Mouse (Mus musculus) adrenal gland, postnatal 10 days (tissue): Measurements from ENCODE around the gene Olfr1426. TPM values are rescaled to one million over a fixed set of nuclear protein-coding genes. Genes with fewer than 3 reads are reported as not detected.
"Not testable (repeated sequence)": the region's sequence is repeated elsewhere in the genome, so short reads cannot be mapped to it uniquely, and the experiment has no call there.

Experiments used
- DNase-seq: peaks from one replicate; pipeline ENCODE4 v3.0.0; 2021; ENCODE audit warnings: mixed read lengths
- long read RNA-seq, 2 experiments: library from polyadenylated mRNA; stranded (forward); transcript quantifications; one replicate each; pipeline ENCODE4 v2.0.0; 2021
- total RNA-seq, 2 experiments: library from RNA; stranded (reverse); gene quantifications; 2 replicates each; pipeline ENCODE4 v1.2.3; 2021

Gene Olfr1426
- not detected for total RNA-seq
- long read RNA-seq, experiment 1 = 0 reads
- long read RNA-seq, experiment 2 = 0 reads

DNA sequence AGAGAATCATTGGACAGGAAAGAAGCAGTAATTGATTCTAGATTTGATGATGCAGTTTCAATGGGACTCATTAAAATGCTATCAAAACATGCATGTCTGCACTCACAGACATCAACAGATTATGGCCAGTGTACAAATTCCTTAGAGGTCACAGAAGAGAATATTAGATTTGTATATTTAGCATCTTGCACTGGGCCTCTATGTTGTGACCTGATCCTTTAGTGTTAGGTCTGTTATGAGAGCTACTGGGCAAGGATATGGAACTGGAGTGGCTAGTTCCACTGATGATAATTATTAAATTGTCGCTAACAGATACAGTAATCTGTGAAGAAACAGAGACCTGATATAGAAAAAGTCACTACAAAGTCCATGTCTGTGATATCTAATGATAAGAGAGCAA lies at the start of gene Olfr1426:
TSS of gene Olfr1426 (minus strand) at position 101 of the 400 bp plus-strand sequence.
- DNase-seq = no peak

DNA sequence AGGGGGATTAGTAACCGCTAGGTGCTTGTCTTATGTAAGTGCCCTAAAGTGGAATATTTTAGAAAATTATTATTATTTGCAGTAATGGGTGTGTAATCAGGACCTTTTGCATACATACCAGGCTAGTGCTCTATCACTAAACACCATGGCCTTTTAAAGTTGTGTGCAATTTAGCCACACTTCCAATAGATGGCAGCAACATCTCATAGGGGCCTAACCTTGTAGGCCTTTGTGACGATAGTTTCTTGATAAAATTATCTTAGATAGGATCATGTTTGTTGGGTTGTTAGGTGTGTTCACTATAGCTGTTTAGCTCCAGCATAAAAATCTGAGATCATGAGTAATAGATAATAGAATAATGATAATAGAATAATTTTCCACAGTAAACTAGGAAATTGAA lies 42.5 kb upstream of the Olfr1426 start:
- DNase-seq = peak; percentile 27

DNA sequence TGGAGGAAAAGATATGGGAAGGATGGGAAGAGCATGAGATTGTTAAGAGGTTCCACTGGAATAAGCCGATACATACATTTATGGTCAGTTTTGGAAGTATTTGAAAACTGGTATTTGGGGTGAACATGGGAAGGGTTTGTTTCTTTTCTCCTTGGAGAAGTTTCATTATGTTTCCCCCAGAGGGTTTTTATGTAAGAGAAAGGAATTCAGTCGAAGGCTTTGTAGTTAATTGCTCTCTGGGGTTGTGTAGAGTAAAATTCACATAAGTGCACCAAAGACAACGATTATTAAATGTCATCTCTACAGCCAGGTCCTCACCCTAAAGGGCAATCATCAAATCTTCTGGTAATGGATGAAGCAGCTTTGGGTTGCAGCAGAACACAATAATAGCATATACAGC lies 31.3 kb upstream of the Olfr1426 start, which contains the start of gene Olfr76:
TSS of gene Olfr76 (minus strand) at position 101 of the 400 bp plus-strand sequence.
- DNase-seq = no peak

DNA sequence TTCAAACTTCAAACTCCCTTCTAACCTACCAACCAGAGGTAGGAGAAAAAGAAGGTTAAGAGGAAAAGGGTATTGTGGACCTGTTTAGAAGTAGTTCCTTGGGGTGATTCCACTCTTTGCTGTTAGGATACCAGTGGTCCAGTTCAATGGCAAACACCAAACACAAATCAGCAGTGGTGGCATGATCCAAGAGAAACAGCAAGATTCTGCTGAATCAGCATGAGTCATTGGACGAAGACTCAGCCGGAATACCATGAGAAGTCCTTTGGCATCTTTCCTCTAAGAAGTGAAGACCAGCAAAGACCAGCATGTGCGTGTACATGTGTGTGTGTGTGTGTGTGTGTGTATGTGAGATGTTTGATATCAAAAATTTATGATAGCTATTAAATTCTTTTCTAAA lies 24.7 kb upstream of the Olfr1426 start:
- DNase-seq = no peak

DNA sequence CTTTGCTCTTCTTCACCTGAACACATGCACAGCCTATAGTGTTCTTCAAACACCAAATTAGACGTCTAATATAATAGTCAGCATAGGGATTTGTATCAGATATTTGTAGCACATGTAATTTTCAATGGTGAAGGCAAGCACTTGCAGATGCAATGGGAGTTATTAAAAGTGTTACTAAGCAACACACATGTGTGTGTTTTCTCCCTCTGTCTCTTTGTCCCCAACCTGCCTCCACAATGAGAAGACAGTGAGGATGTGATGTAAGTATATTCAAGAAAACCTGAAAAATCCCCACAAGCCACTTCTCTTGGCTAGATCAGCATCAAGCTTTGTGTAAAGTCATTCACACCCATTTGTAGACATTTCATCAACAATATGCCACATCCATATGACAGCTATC lies 24.0 kb upstream of the Olfr1426 start, which contains the start of gene Olfr1428:
TSS of gene Olfr1428 (minus strand) at position 101 of the 400 bp plus-strand sequence.
- DNase-seq = no peak

DNA sequence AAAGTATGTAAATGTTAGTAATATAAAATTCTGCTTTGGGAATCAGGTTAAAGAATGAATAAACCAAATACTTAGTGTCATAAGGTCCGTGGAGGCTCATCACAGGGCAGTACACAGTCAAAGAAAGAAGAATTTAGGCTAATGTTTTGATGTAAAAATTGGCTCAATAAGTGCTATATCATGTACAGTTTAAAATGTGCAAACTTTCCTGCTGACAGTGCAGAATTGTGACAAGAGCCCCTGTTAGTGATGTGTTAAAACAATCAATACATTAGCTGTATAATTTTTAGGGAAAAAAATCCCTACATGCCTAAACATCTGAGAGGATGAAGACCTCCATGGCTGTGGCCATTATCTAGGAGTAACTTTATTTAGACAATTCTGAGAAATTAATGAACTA lies 22.0 kb upstream of the Olfr1426 start:
- DNase-seq = no peak

DNA sequence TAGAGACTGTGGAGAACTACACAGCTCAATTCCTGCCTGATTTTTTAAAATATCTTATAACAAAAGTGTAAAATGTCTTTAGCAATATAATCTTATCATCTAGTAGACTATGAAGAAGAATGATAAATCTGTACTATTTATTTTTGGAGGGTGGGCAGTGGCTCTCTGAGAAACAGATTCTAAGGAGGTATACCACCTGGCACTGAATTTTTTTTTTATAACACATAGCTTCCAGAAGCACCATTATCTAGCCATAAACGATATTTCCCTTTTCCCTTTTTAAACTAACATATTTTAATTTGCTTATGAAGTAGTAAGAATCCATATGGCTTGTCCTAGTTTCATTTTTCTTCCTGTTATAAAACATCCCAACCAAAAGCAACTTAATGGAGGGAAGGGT lies 12.7 kb upstream of the Olfr1426 start:
- DNase-seq = no peak

DNA sequence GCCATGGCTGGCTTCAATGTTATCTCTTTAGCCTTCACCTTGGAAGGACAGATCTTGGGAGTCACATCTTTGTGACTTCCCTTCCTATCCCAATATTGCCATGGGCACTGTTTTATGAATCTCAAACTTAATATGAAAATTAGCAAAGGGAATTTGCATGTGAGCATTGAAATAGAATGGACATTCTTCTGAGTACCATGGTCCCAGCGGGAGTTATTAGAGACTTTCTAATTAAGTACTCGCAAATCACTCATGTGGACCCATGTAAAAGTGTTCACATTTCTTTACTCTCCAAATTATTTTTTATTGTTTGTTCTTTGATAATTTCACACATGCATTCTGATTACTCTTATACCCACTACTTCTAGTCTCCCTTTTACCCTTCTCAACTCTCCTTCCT lies 11.4 kb upstream of the Olfr1426 start, which contains the start of gene Olfr1427:
TSS of gene Olfr1427 (minus strand) at position 101 of the 400 bp plus-strand sequence.
- DNase-seq = no peak

DNA sequence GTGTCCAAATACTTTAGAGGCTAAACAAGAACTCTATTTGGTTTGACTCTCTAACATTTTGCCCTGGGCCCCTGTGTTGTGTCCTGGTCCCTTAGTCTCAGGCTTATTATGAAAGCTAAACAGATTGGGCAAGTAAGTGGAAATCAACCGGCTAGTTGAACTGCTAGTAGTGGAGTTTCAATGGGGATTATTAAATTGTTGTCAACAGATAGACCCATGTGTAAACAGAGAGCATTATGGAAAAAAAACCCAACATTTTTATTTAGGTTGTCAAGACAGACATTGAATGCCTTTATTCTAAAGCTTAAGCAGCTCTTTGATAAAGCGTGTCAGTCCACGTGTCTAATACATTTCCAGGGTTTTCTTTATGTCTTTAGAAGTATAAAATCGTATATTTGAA lies 14.2 kb downstream of the Olfr1426 start, which contains the start of gene Olfr1425:
TSS of gene Olfr1425 (minus strand) at position 101 of the 400 bp plus-strand sequence.
- DNase-seq = not testable (repeated sequence)

DNA sequence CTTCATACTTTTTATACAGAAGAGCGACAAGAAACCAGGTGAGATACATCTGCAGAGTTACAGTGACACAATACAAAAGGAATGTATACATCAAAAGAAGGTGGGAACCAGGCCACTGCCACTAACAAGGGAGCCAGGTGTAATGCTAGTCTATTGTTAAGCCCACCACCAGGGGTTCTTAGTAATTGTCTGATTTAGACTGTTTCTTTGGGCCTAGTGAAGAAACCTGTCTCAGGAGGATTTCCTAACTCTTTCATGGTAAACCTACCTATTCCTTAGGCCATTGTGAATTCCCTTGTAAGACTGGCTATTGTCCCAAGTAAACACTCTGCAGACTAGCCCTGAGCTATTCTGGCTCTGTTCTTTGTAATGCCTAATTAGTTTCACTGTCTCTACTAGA lies 22.3 kb downstream of the Olfr1426 start:
- not testable (repeated sequence) for DNase-seq

DNA sequence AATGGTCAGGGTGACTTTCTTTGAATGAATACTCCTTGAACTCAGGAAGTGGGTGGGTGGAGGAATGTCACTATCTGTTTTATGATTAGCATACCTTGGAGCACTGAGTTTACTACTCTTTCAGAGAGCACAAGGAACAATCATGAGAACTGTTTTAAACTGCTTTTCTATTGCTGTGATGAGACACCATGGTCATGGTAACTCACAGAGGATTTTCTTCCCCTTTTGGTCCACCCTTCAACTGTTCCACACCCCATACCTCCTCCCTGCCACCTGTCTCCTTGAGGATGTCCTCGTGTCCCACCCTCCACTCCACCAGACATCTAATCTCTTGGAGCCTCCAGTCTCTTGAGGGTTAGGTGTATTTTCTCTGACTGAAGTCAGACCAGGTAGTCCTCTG lies 24.0 kb downstream of the Olfr1426 start:
- not testable (repeated sequence) for DNase-seq

DNA sequence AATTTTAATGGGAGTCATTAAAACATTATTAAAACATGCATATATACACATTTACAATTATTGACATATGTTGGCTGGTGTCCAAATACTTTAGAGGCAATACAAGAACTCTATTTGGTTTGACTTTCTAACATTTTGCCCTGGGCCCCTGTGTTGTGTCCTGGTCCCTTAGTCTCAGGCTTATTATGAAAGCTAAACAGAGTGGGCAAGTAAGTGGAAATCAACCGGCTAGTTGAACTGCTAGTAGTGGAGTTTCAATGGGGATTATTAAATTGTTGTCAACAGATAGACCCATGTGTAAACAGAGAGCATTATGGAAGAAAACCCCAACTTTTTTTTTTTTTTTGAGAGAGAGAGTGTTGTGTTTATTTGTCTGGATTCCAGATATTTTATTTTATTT lies 29.2 kb downstream of the Olfr1426 start, which contains the start of gene Olfr1424:
TSS of gene Olfr1424 (minus strand) at position 101 of the 400 bp plus-strand sequence.
- DNase-seq = not testable (repeated sequence)

DNA sequence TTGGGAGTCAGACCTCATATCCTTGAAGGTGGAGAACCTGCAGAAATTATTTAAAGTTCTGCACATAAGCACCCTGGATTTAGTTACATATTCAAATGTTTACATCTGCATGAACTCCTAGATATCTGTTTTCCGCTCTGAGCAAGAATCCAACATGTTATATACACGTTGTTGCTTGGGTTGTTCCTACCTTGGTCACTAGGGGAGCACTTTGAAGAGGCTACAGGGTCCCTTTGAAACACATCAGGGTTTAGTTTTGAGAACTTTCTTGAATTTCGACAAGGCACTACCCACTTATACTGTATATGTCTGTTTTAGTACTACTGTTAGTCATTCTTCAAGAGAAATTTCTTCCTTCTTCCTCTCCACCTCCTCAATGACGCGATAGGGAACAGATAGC lies 48.6 kb downstream of the Olfr1426 start:
- DNase-seq = no peak

DNA sequence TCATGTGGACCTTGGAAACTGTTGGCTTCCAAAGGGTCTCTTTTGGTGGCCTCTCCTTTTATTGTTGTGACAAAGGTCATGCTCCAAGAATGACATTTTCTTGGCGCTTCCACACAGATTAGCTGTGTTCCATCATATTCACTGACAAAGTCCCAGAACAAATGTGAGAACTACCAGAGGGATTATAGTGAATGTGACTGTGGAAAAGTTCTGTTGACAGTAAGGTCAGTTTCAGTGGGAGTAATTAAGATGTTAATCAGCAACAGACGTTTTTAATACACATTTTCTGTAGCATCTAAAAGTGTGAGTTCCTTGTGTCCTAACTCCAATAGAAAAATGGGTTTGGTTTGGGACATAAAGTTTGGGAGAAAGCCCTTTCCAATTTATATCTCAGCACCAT lies 50.6 kb downstream of the Olfr1426 start, which contains the start of gene Olfr1423:
TSS of gene Olfr1423 (minus strand) at position 101 of the 400 bp plus-strand sequence.
- no peak for DNase-seq

DNA sequence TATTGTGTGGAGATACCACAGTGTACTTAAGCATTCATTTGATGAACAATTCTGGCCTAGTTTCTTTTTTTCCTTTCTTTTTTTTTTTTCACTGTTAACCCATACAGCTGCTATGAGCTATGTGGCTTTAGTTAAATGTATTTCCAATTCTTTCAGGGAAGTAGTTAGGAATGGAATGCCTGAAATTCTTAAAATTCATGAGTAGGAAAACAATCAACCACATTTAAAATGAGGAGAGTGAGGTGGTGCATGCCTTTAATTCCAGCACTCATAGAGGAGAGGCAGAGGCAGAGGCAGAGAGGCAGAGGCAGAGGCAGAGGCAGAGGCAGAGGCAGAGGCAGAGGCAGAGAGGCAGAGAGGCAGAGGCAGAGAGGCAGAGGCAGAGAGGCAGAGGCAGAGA lies 54.1 kb downstream of the Olfr1426 start:
- DNase-seq = no peak

Other genes starting within 250 kb of the Olfr1426 start
- gene Olfr1418, start 230.9 kb downstream of the Olfr1426 start, total RNA-seq = not detected
- not detected for gene Olfr1419, start 216.9 kb downstream of the Olfr1426 start, total RNA-seq
- not detected for gene Olfr1420, start 205.4 kb downstream of the Olfr1426 start, total RNA-seq
- 10 to 100 TPM; 30.5 to 34.7 TPM for gene Patl1, start 179.6 kb downstream of the Olfr1426 start, total RNA-seq
- 10 to 100 TPM; 60.8 to 65.6 TPM for gene Osbp, start 126.1 kb downstream of the Olfr1426 start, total RNA-seq
- not detected for gene Olfr1423, start 50.7 kb downstream of the Olfr1426 start, total RNA-seq
- not detected for gene Olfr1424, start 29.3 kb downstream of the Olfr1426 start, total RNA-seq
- not detected for gene Olfr1425, start 14.3 kb downstream of the Olfr1426 start, total RNA-seq
- not detected for gene Olfr1427, start 11.3 kb upstream of the Olfr1426 start, total RNA-seq
- gene Olfr1428, start 23.9 kb upstream of the Olfr1426 start, total RNA-seq = not detected
- gene Olfr76, start 31.2 kb upstream of the Olfr1426 start, total RNA-seq = not detected
- not detected for gene Olfr1555-ps1, start 78.1 kb upstream of the Olfr1426 start, total RNA-seq
- not detected for gene Olfr1431, start 108.6 kb upstream of the Olfr1426 start, total RNA-seq
- not detected for gene Olfr1432, start 140.6 kb upstream of the Olfr1426 start, total RNA-seq
- gene Olfr262, start 149.6 kb upstream of the Olfr1426 start, total RNA-seq = not detected
- gene Olfr235, start 169.0 kb upstream of the Olfr1426 start, total RNA-seq = not detected
- gene Olfr1434, start 187.8 kb upstream of the Olfr1426 start, total RNA-seq = not detected
- gene Olfr1436, start 207.1 kb upstream of the Olfr1426 start, total RNA-seq = not detected
- gene Olfr1437, start 233.1 kb upstream of the Olfr1426 start, total RNA-seq = not detected
- gene Olfr1438-ps1, start 243.9 kb upstream of the Olfr1426 start, total RNA-seq = not detected